Mouse (Mus musculus): ENCODE measurements around the gene Glb1l.

The Glb1l gene

GRCm38 (mm10) chr1:75231664-75232152 lies 21.1 kb upstream of the Glb1l start, which contains the start of gene A630095N17Rik:
A630095N17Rik (minus strand) TSS chr1:75232102.
- DNase-seq (ENCODE audit: extremely low read depth, low read depth) = no peak

- no peak for DNase-seq (ENCODE audit: extremely low read depth, low read depth)
Observed at GRCm38 (mm10) chr1:75231224-75231623, 20.6 kb upstream of the Glb1l start.

GRCm38 (mm10) chr1:75230335-75230994 lies 19.9 kb upstream of the Glb1l start:
- DNase-seq (ENCODE audit: extremely low read depth, low read depth) = no peak

- DNase-seq (ENCODE audit: extremely low read depth, low read depth) = peak; percentile 94
Observed at GRCm38 (mm10) chr1:75229158-75229557, 18.5 kb upstream of the Glb1l start.

- DNase-seq (ENCODE audit: extremely low read depth, low read depth) = no peak
Observed at GRCm38 (mm10) chr1:75227653-75228052, 17.0 kb upstream of the Glb1l start.

- no peak for DNase-seq (ENCODE audit: extremely low read depth, low read depth)
Observed at GRCm38 (mm10) chr1:75226138-75226537, 15.5 kb upstream of the Glb1l start.

GRCm38 (mm10) chr1:75225473-75225872 lies 14.9 kb upstream of the Glb1l start:
- no peak for DNase-seq (ENCODE audit: extremely low read depth, low read depth)

GRCm38 (mm10) chr1:75223532-75223931 lies 12.9 kb upstream of the Glb1l start:
- no peak for DNase-seq (ENCODE audit: extremely low read depth, low read depth)

GRCm38 (mm10) chr1:75222926-75223325 lies 12.3 kb upstream of the Glb1l start:
- DNase-seq (ENCODE audit: extremely low read depth, low read depth) = no peak

GRCm38 (mm10) chr1:75221538-75221937 lies 10.9 kb upstream of the Glb1l start:
- no peak for DNase-seq (ENCODE audit: extremely low read depth, low read depth)

GRCm38 (mm10) chr1:75219531-75219930 lies 8.9 kb upstream of the Glb1l start, which contains the start of gene Tuba4a:
Tuba4a (minus strand) TSS chr1:75219865.
- no peak for DNase-seq (ENCODE audit: extremely low read depth, low read depth)

GRCm38 (mm10) chr1:75219078-75219477 lies 8.5 kb upstream of the Glb1l start:
- DNase-seq (ENCODE audit: extremely low read depth, low read depth) = no peak

GRCm38 (mm10) chr1:75218227-75219001 lies 7.8 kb upstream of the Glb1l start:
- DNase-seq (ENCODE audit: extremely low read depth, low read depth) = no peak

- DNase-seq (ENCODE audit: extremely low read depth, low read depth) = no peak
Observed at GRCm38 (mm10) chr1:75217893-75218226, 7.2 kb upstream of the Glb1l start.

- DNase-seq (ENCODE audit: extremely low read depth, low read depth) = no peak
Observed at GRCm38 (mm10) chr1:75216797-75217585, 6.4 kb upstream of the Glb1l start.

- DNase-seq (ENCODE audit: extremely low read depth, low read depth) = no peak
Observed at GRCm38 (mm10) chr1:75215785-75216184, 5.2 kb upstream of the Glb1l start.

- no peak for DNase-seq (ENCODE audit: extremely low read depth, low read depth)
Observed at GRCm38 (mm10) chr1:75214886-75215285, 4.3 kb upstream of the Glb1l start.

GRCm38 (mm10) chr1:75214442-75214841 lies 3.8 kb upstream of the Glb1l start:
- no peak for DNase-seq (ENCODE audit: extremely low read depth, low read depth)

- DNase-seq (ENCODE audit: extremely low read depth, low read depth) = no peak
Observed at GRCm38 (mm10) chr1:75213096-75213495, 2.5 kb upstream of the Glb1l start.

- DNase-seq (ENCODE audit: extremely low read depth, low read depth) = no peak
Observed at GRCm38 (mm10) chr1:75212542-75212941, 1.9 kb upstream of the Glb1l start.

- no peak for DNase-seq (ENCODE audit: extremely low read depth, low read depth)
Observed at GRCm38 (mm10) chr1:75211141-75211708, 612 bp upstream of the Glb1l start.

Data from MEL-GATA-1-ER (cell line).